Mouse (Mus musculus) lung, postnatal 0 days (tissue): ENCODE data around the gene Polr3c.
A peak's percentile ranks its signal among the peaks of the same experiment; 100 is the strongest.

ENCODE experiments used
- CTCF ChIP-seq: IDR thresholded peaks from 2 replicates; pipeline ENCODE4 v1.5.1; 2016; ENCODE audit warnings: antibody characterized with exemption, mild to moderate bottlenecking
- EP300 ChIP-seq: IDR thresholded peaks from 2 replicates; pipeline ENCODE4 v1.6.1; 2016; ENCODE audit warnings: antibody characterized with exemption, mild to moderate bottlenecking, control low read depth

DNA sequence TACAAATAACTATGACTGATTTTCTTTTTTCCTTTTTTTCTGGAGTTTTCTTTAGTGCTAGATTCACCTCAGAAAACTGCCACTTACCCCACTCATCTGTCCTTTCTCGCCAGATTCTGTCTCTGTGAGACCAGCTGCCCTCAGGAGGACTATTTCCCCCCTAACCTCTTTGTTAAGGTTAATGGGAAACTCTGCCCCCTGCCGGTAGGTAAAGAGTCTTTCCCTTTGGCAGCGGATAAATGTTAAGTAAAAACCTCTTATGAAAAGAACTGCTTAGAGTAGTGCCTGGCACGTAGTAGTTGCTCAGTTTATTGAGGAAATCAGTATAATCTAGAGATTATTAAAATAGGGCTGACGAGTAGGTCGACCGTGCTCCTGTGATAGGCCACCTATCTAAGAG is 27.1 kb downstream of the Polr3c start:
- TF ChIP-seq EP300 (no peak), CTCF (peak; percentile 65)
